Mouse (Mus musculus): ENCODE data around the gene Dnah1. TPM values are rescaled to one million over a fixed set of nuclear protein-coding genes. Genes with fewer than 3 reads are reported as not detected.

Gene Dnah1
- polyA plus RNA-seq, 1 experiment from 2014 or later = 4.9 TPM

DNA sequence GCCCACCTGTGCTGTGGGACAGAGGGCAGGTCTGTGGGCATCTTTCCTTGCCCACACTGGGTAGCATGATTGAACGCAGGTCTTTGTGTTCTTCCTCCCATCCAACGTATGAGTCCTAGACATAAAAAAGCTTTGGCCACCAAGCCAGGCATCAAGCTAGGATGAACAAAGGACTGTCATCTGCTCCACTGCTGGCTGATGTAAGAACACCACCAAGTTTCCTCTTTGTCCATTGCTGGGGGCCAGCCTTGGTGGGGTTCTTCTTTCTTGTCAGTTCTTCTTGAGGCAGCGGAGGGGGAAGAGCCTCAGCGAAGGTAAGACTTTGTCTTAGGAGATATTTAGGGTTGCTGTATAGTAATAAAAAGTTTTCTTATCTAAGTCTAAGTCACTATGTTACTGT, 7.3 kb upstream of the Dnah1 start:
- no peaks in the 10 kb centered on the region for H3K36me3 ChIP-seq (replicated peaks)
- no peak overlapping the region for H3K4me2 ChIP-seq
- no peaks in the 10 kb centered on the region for H3K9me3 ChIP-seq
- 79% methylated on average over 4 of the region's 4 CpGs for WGBS
- H3K27ac ChIP-seq = no peak overlapping the region
- ATAC-seq (replicated peaks) = no peak
- no peak overlapping the region for H3K4me3 ChIP-seq
- H3K4me1 ChIP-seq = peaks cover 6% of the 10 kb centered on the region
- 0 out of 2 replicates have a peak, but pooled peaks cover 4% of the 10 kb centered on the region for H3K27me3 ChIP-seq (replicated peaks)
- H3K9ac ChIP-seq = no peak overlapping the region

DNA sequence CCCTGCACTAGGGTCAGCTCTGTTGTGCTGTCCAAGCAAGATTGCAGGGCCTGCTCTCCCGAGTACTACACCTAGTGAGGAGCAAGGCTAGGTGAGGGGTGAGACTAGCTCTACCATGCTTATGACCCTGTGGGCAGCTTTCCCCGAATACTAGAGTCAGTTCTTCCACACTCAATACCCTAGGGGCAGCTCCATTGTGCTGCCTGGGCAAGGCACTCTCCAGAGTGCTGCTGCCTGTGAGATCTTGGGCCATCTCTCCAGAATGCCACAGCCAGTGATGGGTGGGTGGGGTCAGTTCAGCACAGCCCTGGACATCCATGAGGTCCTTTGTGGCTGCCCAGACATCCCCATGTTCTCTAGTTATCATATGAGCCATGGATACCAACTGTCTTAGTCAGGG, 6.0 kb upstream of the Dnah1 start:
- Histone ChIP-seq H3K4me2 (no peak overlapping the region), H3K36me3 (replicated peaks) (no peaks in the 10 kb centered on the region), H3K9me3 (no peaks in the 10 kb centered on the region), H3K27ac (no peak overlapping the region), H3K4me3 (no peak overlapping the region), H3K4me1 (no peaks in the 10 kb centered on the region), H3K9ac (no peak overlapping the region), H3K27me3 (replicated peaks) (no peaks in the 10 kb centered on the region)
- no peak for ATAC-seq (replicated peaks)
- WGBS = 61% methylated on average over 2 of the region's 2 CpGs

DNA sequence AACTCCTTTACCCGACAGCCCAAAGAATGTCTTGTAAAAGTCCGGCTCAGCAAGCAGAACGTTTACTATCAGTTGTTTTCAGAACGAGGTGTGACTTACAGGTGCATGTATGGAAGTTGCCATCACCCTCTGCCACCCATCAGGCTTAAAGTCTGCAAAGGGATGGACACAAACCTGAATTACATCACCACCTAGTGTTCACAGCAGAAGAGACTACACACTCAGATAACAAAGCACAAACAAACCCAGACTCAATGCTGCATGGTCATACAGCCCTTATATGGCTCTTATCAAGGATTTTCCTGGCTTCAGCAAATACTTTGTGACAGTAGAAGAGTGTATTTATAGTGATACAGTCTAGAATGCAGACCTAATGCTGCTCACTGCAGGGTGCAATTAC, 4.0 kb upstream of the Dnah1 start:
- Histone ChIP-seq H3K36me3 (replicated peaks) (no peaks in the 10 kb centered on the region), H3K4me3 (no peak overlapping the region), H3K4me2 (no peak overlapping the region), H3K9ac (no peak overlapping the region), H3K9me3 (no peaks in the 10 kb centered on the region), H3K27ac (no peak overlapping the region), H3K4me1 (peaks cover 5% of the 10 kb centered on the region; the same call in 1 of the 2 replicates), H3K27me3 (replicated peaks) (no peaks in the 10 kb centered on the region)
- ATAC-seq (replicated peaks) = no peak
- WGBS = 83% methylated on average over 4 of the region's 4 CpGs

DNA sequence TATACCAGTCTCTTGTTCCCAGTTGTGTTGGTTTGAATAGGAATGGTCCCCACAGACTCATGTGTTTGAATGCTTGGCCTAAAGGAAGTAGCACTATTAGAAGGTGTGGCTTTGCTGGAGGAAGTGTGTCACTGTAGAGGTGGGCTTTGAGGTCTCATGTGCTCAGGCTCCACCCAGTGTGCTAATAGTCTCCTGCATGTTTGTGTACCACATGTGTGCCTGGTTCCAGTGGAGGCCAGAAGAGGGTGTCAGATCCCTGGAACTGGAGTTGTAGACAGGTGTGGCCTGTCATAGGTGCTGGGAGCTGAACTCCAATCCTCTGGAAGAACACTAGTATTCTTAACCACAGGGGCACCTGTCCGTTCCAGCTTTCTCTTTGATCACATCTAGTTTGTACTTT, 3.5 kb upstream of the Dnah1 start:
- Histone ChIP-seq H3K4me2 (no peak overlapping the region), H3K9ac (no peak overlapping the region), H3K27ac (no peak overlapping the region), H3K4me3 (no peak overlapping the region), H3K9me3 (no peaks in the 10 kb centered on the region), H3K27me3 (replicated peaks) (no peaks in the 10 kb centered on the region), H3K4me1 (peaks cover 5% of the 10 kb centered on the region; the same call in 1 of the 2 replicates), H3K36me3 (replicated peaks) (no peaks in the 10 kb centered on the region)
- no peak for ATAC-seq (replicated peaks)
- 93% methylated on average over 1 of the region's 1 CpGs for WGBS

DNA sequence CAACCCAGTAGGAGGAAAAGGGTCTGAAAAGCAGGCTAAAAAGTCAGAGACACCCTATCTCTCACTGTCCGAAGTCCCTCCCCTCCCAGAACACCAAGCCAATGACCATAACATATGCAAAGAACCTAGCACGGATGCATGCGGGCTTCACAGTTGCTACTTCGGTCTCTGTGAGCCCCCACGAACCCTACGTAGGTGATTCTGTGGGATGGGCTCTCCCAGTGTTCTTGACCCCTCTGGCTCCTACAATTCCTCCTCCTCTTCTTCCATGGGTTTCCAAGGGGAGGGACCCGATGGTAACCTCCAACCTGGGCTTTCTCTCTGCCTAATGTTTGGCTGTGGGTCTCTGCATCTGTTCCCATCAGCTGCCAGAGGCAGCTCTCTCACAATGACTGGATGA, 3.1 kb upstream of the Dnah1 start:
- no peak overlapping the region for H3K9ac ChIP-seq
- no peak overlapping the region for H3K27ac ChIP-seq
- no peak for ATAC-seq (replicated peaks)
- H3K9me3 ChIP-seq = no peaks in the 10 kb centered on the region
- no peaks in the 10 kb centered on the region for H3K27me3 ChIP-seq (replicated peaks)
- H3K4me2 ChIP-seq = no peak overlapping the region
- no peak overlapping the region for H3K4me3 ChIP-seq
- no peaks in the 10 kb centered on the region for H3K36me3 ChIP-seq (replicated peaks)
- peaks cover 5% of the 10 kb centered on the region; the same call in 1 of the 2 replicates for H3K4me1 ChIP-seq
- WGBS = 78% methylated on average over 7 of the region's 7 CpGs

DNA sequence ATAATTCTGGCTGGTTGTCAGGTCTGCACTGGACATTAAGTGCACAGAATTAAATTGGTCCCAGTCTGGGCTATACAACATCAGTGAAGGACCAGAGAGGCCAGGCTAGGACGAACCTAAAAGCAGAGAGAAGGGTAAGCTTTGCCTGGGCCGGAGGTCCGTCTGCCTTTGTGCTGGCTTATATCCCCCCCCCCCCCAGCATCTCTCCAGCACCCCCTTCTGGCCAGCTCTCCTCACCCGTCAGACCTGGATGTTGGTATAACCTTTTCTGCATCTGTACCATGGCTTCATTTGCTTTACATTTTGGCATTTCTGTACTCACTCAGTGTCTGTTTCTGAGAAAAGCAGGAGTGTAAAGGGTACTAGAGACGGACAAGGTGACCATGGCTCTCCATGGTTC, 1.9 kb upstream of the Dnah1 start:
- H3K4me1 ChIP-seq = peaks cover 5% of the 10 kb centered on the region; the same call in 1 of the 2 replicates
- 51% methylated on average over 5 of the region's 5 CpGs for WGBS
- no peak overlapping the region for H3K9ac ChIP-seq
- no peaks in the 10 kb centered on the region for H3K9me3 ChIP-seq
- H3K27ac ChIP-seq = no peak overlapping the region
- no peak overlapping the region for H3K4me2 ChIP-seq
- H3K27me3 ChIP-seq (replicated peaks) = no peaks in the 10 kb centered on the region
- no peak for ATAC-seq (replicated peaks)
- H3K36me3 ChIP-seq (replicated peaks) = no peaks in the 10 kb centered on the region
- H3K4me3 ChIP-seq = no peak overlapping the region

DNA sequence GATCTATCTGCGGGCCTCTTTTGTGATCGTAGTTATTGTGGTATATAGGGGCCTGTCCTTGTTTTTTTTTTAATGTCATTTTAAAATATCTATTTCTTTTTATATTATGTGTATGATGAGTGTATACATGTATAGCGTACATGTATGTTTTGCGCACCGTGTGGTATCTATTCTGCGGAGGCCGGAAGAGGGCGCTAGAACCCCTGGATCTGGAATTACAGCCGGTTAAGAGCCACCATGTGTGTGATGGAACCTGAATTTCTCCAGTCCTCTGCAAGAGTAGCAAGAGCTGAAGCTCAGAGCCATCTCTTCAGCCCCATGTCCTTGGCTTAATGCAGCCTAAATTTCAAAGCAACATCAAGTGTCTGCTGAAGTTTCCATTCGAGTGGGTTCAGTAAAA, 1.2 kb upstream of the Dnah1 start:
- H3K4me2 ChIP-seq = no peak overlapping the region
- no peak for ATAC-seq (replicated peaks)
- WGBS = 63% methylated on average over 10 of the region's 10 CpGs

DNA sequence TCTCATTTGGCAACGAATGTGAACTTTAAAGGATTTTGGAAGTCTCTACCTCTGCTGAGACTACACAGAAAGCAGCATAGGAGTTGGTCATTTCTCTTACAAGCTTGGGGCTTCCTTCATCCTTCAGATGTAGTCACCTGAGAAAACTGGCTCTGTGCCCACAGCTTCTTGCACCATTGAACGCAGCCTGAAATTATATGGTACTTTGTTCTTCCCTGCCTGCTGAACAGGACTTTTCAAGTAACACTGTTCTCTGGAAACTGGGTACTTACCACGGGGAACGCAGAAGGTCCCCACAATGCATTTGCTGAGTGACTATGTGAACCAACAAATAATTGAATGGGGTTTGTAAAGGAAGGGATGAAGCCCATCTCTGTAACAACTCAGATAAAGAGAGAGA, 507 bp downstream of the Dnah1 start:
- no peaks in the 10 kb centered on the region for H3K9me3 ChIP-seq
- H3K4me2 ChIP-seq = peak overlapping the region; percentile 50; the same call in 1 of the 2 replicates
- H3K36me3 ChIP-seq (replicated peaks) = no peaks in the 10 kb centered on the region
- H3K4me1 ChIP-seq = peaks cover 5% of the 10 kb centered on the region; the same call in 1 of the 2 replicates
- no peak overlapping the region for H3K27ac ChIP-seq
- no peaks in the 10 kb centered on the region for H3K27me3 ChIP-seq (replicated peaks)
- ATAC-seq (replicated peaks) = no peak
- H3K9ac ChIP-seq = no peak overlapping the region
- WGBS = 82% methylated on average over 4 of the region's 4 CpGs
- H3K4me3 ChIP-seq = peak overlapping the region; percentile 28; the same call in 1 of the 2 replicates

More for the DNA sequence above, 1.2 kb upstream of the Dnah1 start:
- Histone ChIP-seq H3K4me1 (peaks cover 5% of the 10 kb centered on the region; the same call in 1 of the 2 replicates), H3K4me3 (no peak overlapping the region), H3K27ac (no peak overlapping the region), H3K27me3 (replicated peaks) (no peaks in the 10 kb centered on the region), H3K9ac (no peak overlapping the region), H3K36me3 (replicated peaks) (no peaks in the 10 kb centered on the region), H3K9me3 (no peaks in the 10 kb centered on the region)

DNA sequence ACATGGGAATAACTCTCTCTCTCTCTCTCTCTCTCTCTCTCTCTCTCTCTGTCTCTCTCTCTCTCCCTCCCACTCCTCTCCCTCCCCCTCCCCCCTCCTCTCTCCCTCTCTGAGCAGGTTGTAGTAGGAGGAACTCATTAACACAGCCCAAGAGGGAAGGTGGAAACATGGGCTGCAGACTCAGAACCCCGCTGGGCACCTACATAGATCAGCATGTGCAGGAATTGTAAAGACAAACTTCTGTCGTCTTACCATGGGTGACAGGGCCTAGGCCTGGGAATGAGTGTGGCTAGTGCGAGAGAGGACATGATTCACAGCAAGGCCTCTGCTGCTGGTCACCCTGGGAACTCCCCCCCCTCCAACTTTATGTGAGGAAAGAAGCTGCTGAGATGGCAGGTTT, 1.5 kb downstream of the Dnah1 start:
- Histone ChIP-seq H3K9me3 (no peaks in the 10 kb centered on the region), H3K27ac (no peak overlapping the region), H3K9ac (no peak overlapping the region), H3K27me3 (replicated peaks) (no peaks in the 10 kb centered on the region), H3K36me3 (replicated peaks) (no peaks in the 10 kb centered on the region), H3K4me1 (peaks cover 5% of the 10 kb centered on the region; the same call in 1 of the 2 replicates), H3K4me2 (no peak overlapping the region), H3K4me3 (no peak overlapping the region)
- WGBS = 92% methylated on average over 3 of the region's 3 CpGs
- ATAC-seq (replicated peaks) = no peak

DNA sequence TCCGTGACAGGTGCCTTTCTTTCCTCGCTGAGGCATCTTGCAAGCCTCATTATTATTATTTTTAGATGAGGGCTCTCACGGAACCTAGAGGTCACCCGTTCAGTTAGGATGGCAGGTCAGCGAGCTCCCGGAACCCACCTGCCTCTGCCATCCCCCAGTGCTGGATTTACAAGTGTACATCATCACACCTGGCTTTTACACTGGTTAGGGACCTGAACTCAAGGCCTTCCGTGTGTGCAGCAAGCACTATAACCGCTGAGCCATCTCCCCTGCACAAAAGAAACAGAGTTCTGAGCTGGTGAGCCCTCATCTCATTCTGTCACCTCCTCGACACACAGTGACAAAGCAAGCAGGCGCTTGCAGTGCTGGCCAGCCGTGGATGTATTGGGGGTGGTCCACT, 2.5 kb downstream of the Dnah1 start:
- Histone ChIP-seq H3K9ac (no peak overlapping the region), H3K4me1 (peaks cover 5% of the 10 kb centered on the region; the same call in 1 of the 2 replicates), H3K9me3 (no peaks in the 10 kb centered on the region), H3K27ac (no peak overlapping the region), H3K4me3 (no peak overlapping the region), H3K36me3 (replicated peaks) (no peaks in the 10 kb centered on the region), H3K4me2 (no peak overlapping the region), H3K27me3 (replicated peaks) (no peaks in the 10 kb centered on the region)
- WGBS = 83% methylated on average over 11 of the region's 11 CpGs
- no peak for ATAC-seq (replicated peaks)

DNA sequence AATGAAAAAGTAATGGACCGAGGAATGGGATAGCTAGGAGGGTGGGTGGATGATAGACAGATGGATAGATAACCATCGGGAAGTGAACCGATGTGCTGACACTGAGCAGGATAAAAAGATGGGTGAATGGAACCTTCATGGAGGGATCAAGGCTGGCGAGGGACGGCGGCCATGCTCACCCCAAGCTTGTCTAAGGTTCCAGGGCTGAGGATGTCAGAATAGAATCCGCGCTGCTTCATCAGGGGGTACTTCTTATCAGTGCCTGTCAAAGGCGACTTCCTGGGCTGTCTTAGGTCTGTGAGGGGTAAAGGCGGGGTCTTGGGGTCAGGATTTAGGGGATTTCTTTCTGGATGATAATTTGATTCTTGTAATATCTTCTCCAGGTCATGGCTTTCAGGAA, 4.2 kb downstream of the Dnah1 start:
- H3K9ac ChIP-seq = no peak overlapping the region
- H3K9me3 ChIP-seq = no peaks in the 10 kb centered on the region
- H3K4me2 ChIP-seq = no peak overlapping the region
- no peak overlapping the region for H3K4me3 ChIP-seq
- H3K4me1 ChIP-seq = peaks cover 5% of the 10 kb centered on the region; the same call in 1 of the 2 replicates
- H3K27ac ChIP-seq = no peak overlapping the region
- ATAC-seq (replicated peaks) = no peak
- H3K36me3 ChIP-seq (replicated peaks) = no peaks in the 10 kb centered on the region
- H3K27me3 ChIP-seq (replicated peaks) = no peaks in the 10 kb centered on the region
- WGBS = 88% methylated on average over 10 of the region's 10 CpGs

DNA sequence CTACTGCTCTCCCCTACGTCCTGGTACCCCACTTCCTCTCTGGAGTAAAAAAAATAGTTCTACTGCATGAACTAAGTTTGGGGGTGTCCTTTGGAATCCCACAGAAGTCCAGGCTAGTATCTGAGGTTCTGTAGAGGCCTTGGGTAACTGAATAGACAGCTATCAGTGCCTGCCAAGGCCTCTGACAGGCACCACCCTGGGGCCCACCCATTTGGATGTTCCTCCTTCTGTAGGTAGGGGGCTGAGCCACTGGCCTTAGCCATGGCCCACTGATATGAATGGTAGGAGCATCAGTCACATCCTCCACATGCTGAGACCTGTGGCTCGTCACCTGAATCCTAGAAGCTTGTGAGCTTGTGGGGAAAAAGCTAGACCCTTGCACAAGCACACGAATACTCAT, 5.9 kb downstream of the Dnah1 start:
- Histone ChIP-seq H3K4me1 (no peaks in the 10 kb centered on the region), H3K36me3 (replicated peaks) (no peaks in the 10 kb centered on the region), H3K9ac (no peak overlapping the region), H3K27me3 (replicated peaks) (no peaks in the 10 kb centered on the region), H3K27ac (no peak overlapping the region), H3K9me3 (no peaks in the 10 kb centered on the region), H3K4me2 (no peak overlapping the region), H3K4me3 (no peak overlapping the region)
- WGBS = 87% methylated on average over 3 of the region's 3 CpGs
- ATAC-seq (replicated peaks) = no peak

DNA sequence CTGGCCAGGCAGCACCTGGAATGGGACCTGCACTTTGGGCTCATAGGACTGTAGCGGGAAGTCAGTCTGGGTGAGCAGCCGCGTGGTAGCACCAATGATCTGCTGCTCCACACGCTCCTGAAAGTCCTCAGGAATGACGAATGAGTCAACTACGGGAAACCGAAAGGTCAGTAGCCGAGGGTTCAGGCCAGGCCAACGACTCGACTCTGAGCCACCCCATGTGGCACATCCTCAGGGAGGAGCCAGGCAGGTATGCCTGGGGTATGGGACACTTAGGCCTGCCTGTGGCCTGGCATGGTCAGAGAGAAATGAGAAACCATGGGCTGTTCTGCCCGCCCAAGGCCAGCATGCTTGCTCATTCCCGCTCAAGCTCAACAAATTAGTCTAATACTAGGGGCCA, 7.1 kb downstream of the Dnah1 start:
- no peaks in the 10 kb centered on the region for H3K9me3 ChIP-seq
- no peak overlapping the region for H3K4me2 ChIP-seq
- no peak overlapping the region for H3K9ac ChIP-seq
- ATAC-seq (replicated peaks) = no peak
- H3K27ac ChIP-seq = no peak overlapping the region
- no peaks in the 10 kb centered on the region for H3K27me3 ChIP-seq (replicated peaks)
- H3K36me3 ChIP-seq (replicated peaks) = no peaks in the 10 kb centered on the region
- no peak overlapping the region for H3K4me3 ChIP-seq
- H3K4me1 ChIP-seq = no peaks in the 10 kb centered on the region
- 85% methylated on average over 12 of the region's 12 CpGs for WGBS

All from midbrain, embryonic 15.5 days (tissue).